Mouse (Mus musculus) lung, postnatal 0 days (tissue): ENCODE data around the gene Klc4. TPM values are rescaled to one million over a fixed set of nuclear protein-coding genes. Genes with fewer than 3 reads are reported as not detected.

Source experiments
- ATAC-seq: fragments of 200-750 bp; cut with Nextera tagmentation; 2 replicates; pipeline ENCODE4 v1.8.0; 2017; ENCODE audit warnings: moderate library complexity
- DNase-seq: peaks from one replicate; pipeline ENCODE4 v3.0.0-alpha.2; 2016; ENCODE audit warnings: low spot score
- H3K27ac ChIP-seq: fragments of 300-500 bp; sonication (generic); 2 replicates; pipeline ENCODE4 v1.5.1; 2014; ENCODE audit warnings: antibody characterized with exemption, mild to moderate bottlenecking, low read length, mixed read lengths
- H3K27me3 ChIP-seq: fragments of 300-500 bp; sonication (generic); replicated peaks from 2 replicates; pipeline ENCODE4 v1.6.1; 2014; ENCODE audit warnings: low read length, mixed read lengths; ENCODE audit not compliant: insufficient read depth
- H3K36me3 ChIP-seq: fragments of 300-500 bp; sonication (generic); 2 replicates; pipeline ENCODE4 v1.6.1; 2014; ENCODE audit warnings: low read length, mixed read lengths; ENCODE audit not compliant: insufficient read depth
- H3K4me1 ChIP-seq: fragments of 300-500 bp; sonication (generic); 2 replicates; pipeline ENCODE4 v1.6.1; 2014; ENCODE audit warnings: antibody characterized with exemption, low read depth, low read length, mixed read lengths; ENCODE audit not compliant: insufficient read depth
- H3K4me2 ChIP-seq: fragments of 300-500 bp; sonication (generic); replicated peaks from 2 replicates; pipeline ENCODE4 v1.6.1; 2014; ENCODE audit warnings: low read depth, mild to moderate bottlenecking, low read length, moderate library complexity, mixed read lengths
- H3K4me3 ChIP-seq: fragments of 300-500 bp; sonication (generic); 2 replicates; pipeline ENCODE4 v1.5.1; 2014; ENCODE audit warnings: low read depth, low read length
- H3K9ac ChIP-seq: fragments of 300-500 bp; sonication (generic); replicated peaks from 2 replicates; pipeline ENCODE4 v1.6.1; 2014; ENCODE audit warnings: low read depth, mild to moderate bottlenecking
- H3K9me3 ChIP-seq: fragments of 300-500 bp; sonication (generic); 2 replicates; pipeline ENCODE4 v1.6.1; 2016; ENCODE audit warnings: low read length, mixed read lengths
- CTCF ChIP-seq: IDR thresholded peaks from 2 replicates; pipeline ENCODE4 v1.5.1; 2016; ENCODE audit warnings: antibody characterized with exemption, mild to moderate bottlenecking
- EP300 ChIP-seq: IDR thresholded peaks from 2 replicates; pipeline ENCODE4 v1.6.1; 2016; ENCODE audit warnings: antibody characterized with exemption, mild to moderate bottlenecking, control low read depth
- WGBS: fragments of 180-500 bp; shearing (Covaris S2); extraction: QIAGEN DNeasy Blood & Tissue Kit; methylation state at CpG from one replicate; pipeline ENCODE4 v1.1.7; 2014; 5-methylcytosine and 5-hydroxymethylcytosine counted together
- polyA plus RNA-seq: library from polyadenylated mRNA; unstranded; fragments of >200 nt; fragmentation: Nextera tagmentation; extraction: Ambion mirVana; gene quantifications from 2 replicates; pipeline ENCODE4 v1.2.1, GENCODE M21; 2015

Gene Klc4
- polyA plus RNA-seq, 1 experiment from 2014 or later: 38.4 TPM

DNA sequence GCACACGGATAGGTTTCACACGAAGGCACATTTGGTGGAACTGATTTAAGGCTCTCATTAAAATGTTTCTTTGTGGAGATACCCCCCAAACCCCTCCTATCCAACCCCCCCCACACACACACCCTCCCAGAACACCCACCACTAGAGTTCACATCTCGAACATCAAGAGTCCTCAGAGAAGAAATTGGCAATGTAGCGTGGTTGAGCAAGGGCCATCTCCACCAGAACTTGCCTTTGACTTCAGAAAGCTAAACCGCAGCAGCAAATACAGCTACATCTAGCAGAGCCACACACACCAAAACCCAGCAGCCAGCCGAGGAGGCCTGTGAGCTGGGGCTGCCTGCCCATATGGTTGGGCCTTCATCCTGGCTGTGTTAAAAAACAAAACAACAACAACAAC is 18.4 kb downstream of the Klc4 start:
- Histone ChIP-seq H3K27me3 (no peaks in the 10 kb centered on the region), H3K4me2 (peak overlapping the region; percentile 87), H3K27ac (peak overlapping the region; percentile 97), H3K4me1 (peaks cover 22% of the 10 kb centered on the region; the same call in 1 of the 2 replicates), H3K9ac (peak overlapping the region; percentile 94; the same call in 1 of the 2 replicates), H3K36me3 (0 out of 2 replicates have a peak, but pooled peaks cover 7% of the 10 kb centered on the region), H3K4me3 (peak overlapping the region; percentile 86), H3K9me3 (no peaks in the 10 kb centered on the region)
- DNase-seq: peak; percentile 66
- WGBS: 31% methylated on average over 6 of the region's 6 CpGs
- no peak for ATAC-seq
- TF ChIP-seq EP300 (no peak), CTCF (no peak)

DNA sequence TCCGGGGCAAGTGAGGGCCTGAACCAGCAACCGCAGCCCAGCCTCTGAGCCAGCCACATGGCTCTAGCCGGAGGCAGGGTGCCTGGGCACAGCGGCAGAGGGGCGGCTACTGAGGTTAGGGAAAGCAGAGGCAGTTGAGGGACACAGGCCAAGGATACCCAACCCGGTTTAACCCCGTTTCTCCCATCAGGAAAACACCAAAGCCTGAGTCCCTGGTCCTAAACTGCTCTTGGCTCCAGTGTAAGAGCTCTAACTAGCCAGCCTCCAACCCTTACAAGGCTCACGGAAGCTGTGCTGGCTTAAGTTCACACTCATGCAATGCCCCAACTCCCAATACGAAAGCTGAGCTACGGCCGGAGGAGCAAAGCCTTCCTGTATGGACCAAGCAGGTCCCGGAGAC is 21.2 kb downstream of the Klc4 start:
- Histone ChIP-seq H3K4me1 (peaks cover 46% of the 10 kb centered on the region; the same call in 1 of the 2 replicates), H3K4me3 (peak overlapping the region; percentile 0; the same call in 1 of the 2 replicates), H3K27ac (peak overlapping the region; percentile 77), H3K9ac (no peak overlapping the region), H3K36me3 (no peaks in the 10 kb centered on the region), H3K9me3 (no peaks in the 10 kb centered on the region), H3K4me2 (peak overlapping the region; percentile 40), H3K27me3 (no peaks in the 10 kb centered on the region)
- DNase-seq: no peak
- 46% methylated on average over 12 of the region's 12 CpGs for WGBS
- TF ChIP-seq CTCF (no peak), EP300 (no peak)
- no peak for ATAC-seq

DNA sequence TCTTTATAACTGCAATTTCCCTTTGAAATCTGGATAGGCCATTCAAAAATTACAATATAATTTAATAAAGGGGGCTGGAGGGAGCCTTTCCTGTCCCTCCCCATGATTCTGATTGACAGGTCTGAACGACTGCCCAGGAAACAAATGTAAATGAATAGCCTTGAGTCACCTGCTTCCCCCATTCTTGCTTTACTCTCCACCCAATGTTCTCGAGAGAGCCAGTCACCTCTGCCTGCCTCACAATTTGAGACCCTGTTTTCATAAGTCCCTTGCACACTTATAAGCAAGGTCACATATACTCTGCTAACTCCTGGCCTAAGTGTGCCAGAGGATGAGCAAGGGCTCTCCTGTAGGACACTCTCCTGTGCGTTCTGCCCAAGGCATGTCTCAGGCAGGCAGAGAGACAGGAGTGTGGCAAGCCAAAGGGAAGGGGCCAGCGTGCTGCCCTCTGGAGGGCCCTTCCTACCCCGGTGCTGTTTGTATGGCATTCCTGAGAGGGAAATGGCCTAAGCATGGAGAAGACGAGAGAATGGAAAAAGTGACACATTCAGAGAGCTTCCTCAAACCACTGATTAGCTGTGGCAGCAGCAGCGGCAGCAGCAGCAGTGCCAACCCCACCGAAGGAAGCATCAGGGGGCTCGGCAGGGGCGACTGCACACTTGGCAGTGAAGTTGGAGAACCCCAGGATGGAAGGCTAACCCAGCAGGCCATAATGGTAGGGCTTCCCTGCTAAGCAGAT is 21.8 kb downstream of the Klc4 start:
- peak; percentile 45 for ATAC-seq
- no peaks in the 10 kb centered on the region for H3K27me3 ChIP-seq
- peak; percentile 86 for DNase-seq
- peak overlapping the region; percentile 77 for H3K27ac ChIP-seq
- peak overlapping the region; percentile 0; the same call in 1 of the 2 replicates for H3K4me3 ChIP-seq
- peaks cover 52% of the 10 kb centered on the region; the same call in 1 of the 2 replicates for H3K4me1 ChIP-seq
- H3K4me2 ChIP-seq: peak overlapping the region; percentile 40
- H3K9ac ChIP-seq: no peak overlapping the region
- WGBS: 9% methylated on average over 10 of the region's 10 CpGs
- H3K9me3 ChIP-seq: no peaks in the 10 kb centered on the region
- TF ChIP-seq CTCF (peak; percentile 68), EP300 (0 out of 2 replicates have a peak, but pooled peaks have one; percentile 13)
- H3K36me3 ChIP-seq: no peaks in the 10 kb centered on the region

DNA sequence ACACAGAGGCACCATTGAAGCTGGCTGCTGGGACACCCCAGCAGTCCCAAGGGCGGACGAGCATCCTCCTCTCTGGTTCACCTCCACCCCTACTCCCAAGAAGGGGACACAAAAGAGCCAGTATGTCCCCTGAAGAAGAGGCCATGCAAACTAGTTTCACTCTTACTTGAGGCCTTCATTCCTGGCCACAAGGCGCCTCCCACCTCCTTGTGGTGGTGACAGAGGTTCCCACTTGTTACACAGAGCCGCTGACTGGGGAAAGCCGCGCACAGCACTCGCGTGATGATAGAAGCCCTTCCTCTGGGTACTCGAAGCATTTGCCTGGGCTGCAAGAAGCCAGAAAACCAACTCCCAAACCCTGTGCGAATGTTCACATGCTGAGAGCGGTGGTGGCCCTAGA is 23.6 kb downstream of the Klc4 start:
- no peaks in the 10 kb centered on the region for H3K27me3 ChIP-seq
- no peak overlapping the region for H3K4me3 ChIP-seq
- H3K27ac ChIP-seq: peak overlapping the region; percentile 84
- TF ChIP-seq CTCF: no peak
- TF ChIP-seq EP300: no peak
- peak overlapping the region; percentile 19; the same call in 1 of the 2 replicates for H3K4me2 ChIP-seq
- H3K9ac ChIP-seq: no peak overlapping the region
- ATAC-seq: peak; percentile 23; the same call in 1 of the 2 replicates
- WGBS: 48% methylated on average over 11 of the region's 11 CpGs
- peaks cover 65% of the 10 kb centered on the region for H3K4me1 ChIP-seq
- H3K9me3 ChIP-seq: no peaks in the 10 kb centered on the region
- peak; percentile 82 for DNase-seq
- H3K36me3 ChIP-seq: no peaks in the 10 kb centered on the region

DNA sequence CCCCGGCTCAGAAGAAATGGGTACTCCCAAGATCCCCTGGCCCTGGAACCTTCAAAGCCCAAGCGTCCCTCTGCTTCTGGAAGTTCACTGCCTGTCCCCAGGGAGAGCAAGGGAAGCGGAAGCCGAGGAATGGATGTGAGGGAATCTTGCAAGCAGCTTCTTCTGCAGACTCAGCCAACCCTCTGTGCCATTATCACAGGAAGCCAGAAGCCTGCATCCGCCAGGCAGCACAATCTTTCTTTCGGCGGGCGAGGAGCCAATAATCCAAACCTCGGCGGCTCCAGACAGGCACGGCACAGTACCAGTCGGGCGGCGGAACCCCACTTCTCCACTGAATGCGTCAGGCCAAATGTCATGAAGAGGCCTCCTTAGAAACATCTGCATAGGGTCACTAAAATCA is 24.5 kb downstream of the Klc4 start:
- peak; percentile 11; the same call in 1 of the 2 replicates for ATAC-seq
- no peak overlapping the region for H3K9ac ChIP-seq

DNA sequence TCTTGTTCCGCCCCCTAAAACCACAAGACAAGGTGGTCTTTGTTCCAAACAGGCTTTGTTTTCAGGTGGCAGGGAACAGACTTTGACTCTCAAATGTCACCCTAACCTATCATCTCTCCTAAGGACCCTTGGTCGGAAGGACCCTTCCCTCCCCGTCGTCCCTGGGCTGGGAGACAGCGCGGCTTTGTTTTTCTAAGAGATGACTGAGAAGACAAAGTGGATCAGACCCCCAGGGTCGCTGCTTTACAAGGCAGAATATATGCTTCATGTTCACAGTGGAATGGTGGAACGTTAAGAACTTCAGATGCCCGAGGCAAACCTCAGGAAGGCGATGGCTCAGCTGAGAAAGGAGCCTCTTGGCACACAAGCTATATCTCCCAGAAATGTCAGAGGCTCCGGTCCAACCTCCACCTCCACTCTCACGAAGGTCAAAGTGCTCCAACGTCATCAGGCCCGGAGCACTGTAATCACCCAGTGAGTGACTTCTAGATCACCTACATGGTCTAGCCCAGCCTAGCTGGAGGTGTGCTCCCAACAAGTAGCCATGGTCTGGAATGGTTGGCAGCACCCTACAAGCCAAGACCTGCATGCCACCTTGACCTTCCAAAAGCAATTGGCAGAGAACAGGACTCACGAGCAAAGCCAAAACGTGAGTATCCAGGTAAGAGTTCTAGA is 26.0 kb downstream of the Klc4 start:
- DNase-seq: no peak
- no peak overlapping the region for H3K4me3 ChIP-seq
- no peak for ATAC-seq

More for the DNA sequence above, 24.5 kb downstream of the Klc4 start:
- Histone ChIP-seq H3K36me3 (no peaks in the 10 kb centered on the region), H3K4me2 (peak overlapping the region; percentile 25), H3K27me3 (no peaks in the 10 kb centered on the region), H3K4me1 (peaks cover 71% of the 10 kb centered on the region), H3K4me3 (no peak overlapping the region), H3K9me3 (no peaks in the 10 kb centered on the region), H3K27ac (peak overlapping the region; percentile 84)
- WGBS: 10% methylated on average over 15 of the region's 15 CpGs
- TF ChIP-seq CTCF (no peak), EP300 (no peak)
- peak; percentile 74 for DNase-seq

More for the DNA sequence above, 26.0 kb downstream of the Klc4 start:
- 26% methylated on average over 16 of the region's 16 CpGs for WGBS
- Histone ChIP-seq H3K9ac (peak overlapping the region; percentile 16), H3K27me3 (no peaks in the 10 kb centered on the region), H3K4me2 (peak overlapping the region; percentile 25), H3K4me1 (peaks cover 73% of the 10 kb centered on the region), H3K27ac (peak overlapping the region; percentile 84), H3K36me3 (no peaks in the 10 kb centered on the region), H3K9me3 (no peaks in the 10 kb centered on the region)
- no peak for TF ChIP-seq CTCF
- TF ChIP-seq EP300: no peak
